Mouse (Mus musculus) liver, adult 2 months (tissue): ENCODE measurements around the gene Gm17428. TPM values are rescaled to one million over a fixed set of nuclear protein-coding genes. Genes with fewer than 3 reads are reported as not detected.
"Not testable (repeated sequence)": the region's sequence is repeated elsewhere in the genome, so short reads cannot be mapped to it uniquely, and the experiment has no call there.

ENCODE experiments used
- DNase-seq: peaks from one replicate; pipeline ENCODE4 v3.0.0-alpha.2; 2011; ENCODE audit warnings: low read depth, low spot score; ENCODE audit errors: extremely low read depth
- H3K27ac ChIP-seq: fragments of 200-500 bp; replicated peaks from 2 replicates; pipeline ENCODE4 v1.5.1; 2012; ENCODE audit warnings: low read depth, mild to moderate bottlenecking, control low read depth, inconsistent platforms, low read length; ENCODE audit not compliant: insufficient read depth
- H3K27me3 ChIP-seq: fragments of 200-500 bp; 2 replicates; pipeline ENCODE4 v1.6.1; 2012; ENCODE audit warnings: mild to moderate bottlenecking, moderate library complexity, low read length, inconsistent platforms; ENCODE audit not compliant: control insufficient read depth, insufficient read depth
- H3K36me3 ChIP-seq: fragments of 200-500 bp; 2 replicates; pipeline ENCODE4 v1.6.1; 2012; ENCODE audit warnings: low read length, inconsistent platforms; ENCODE audit not compliant: control insufficient read depth, insufficient read depth
- H3K4me1 ChIP-seq: fragments of 200-500 bp; 2 replicates; pipeline ENCODE4 v1.6.1; 2011; ENCODE audit warnings: low read length; ENCODE audit not compliant: control insufficient read depth, insufficient read depth
- H3K4me3 ChIP-seq: fragments of 200-500 bp; 2 replicates; pipeline ENCODE4 v1.5.1; 2011; ENCODE audit warnings: low read depth, mild to moderate bottlenecking, control low read depth, low read length, moderate library complexity; ENCODE audit not compliant: insufficient read depth
- H3K79me2 ChIP-seq: fragments of 200-500 bp; 2 replicates; pipeline ENCODE4 v1.6.1; 2012; ENCODE audit warnings: inconsistent platforms, mild to moderate bottlenecking, low read length, moderate library complexity; ENCODE audit not compliant: control insufficient read depth, insufficient read depth
- H3K9ac ChIP-seq: fragments of 200-500 bp; 2 replicates; pipeline ENCODE4 v1.6.1; 2012; ENCODE audit warnings: low read depth, mild to moderate bottlenecking, control low read depth, inconsistent platforms, low read length
- CTCF ChIP-seq: fragments of 200-500 bp; IDR thresholded peaks from 2 replicates; pipeline ENCODE4 v1.5.1; 2011; ENCODE audit warnings: low read depth, low read length, control low read depth
- POLR2A ChIP-seq: fragments of 200-500 bp; IDR thresholded peaks from 2 replicates; pipeline ENCODE4 v1.6.1; 2011; ENCODE audit warnings: low read length, control low read depth; ENCODE audit not compliant: insufficient read depth; ENCODE audit errors: extremely low read depth
- WGBS: fragments of 180-500 bp; shearing (Covaris S2); methylation state at CpG from one replicate; pipeline ENCODE4 v1.1.7; 2018; 5-methylcytosine and 5-hydroxymethylcytosine counted together
- polyA plus RNA-seq: library from polyadenylated mRNA; depleted of rRNA; stranded (reverse); fragments of >200 nt; gene quantifications from 2 replicates; pipeline ENCODE4 v1.2.3, GENCODE M21; 2012
- total RNA-seq: library from RNA; depleted of rRNA; stranded (reverse); fragments of >200 nt; gene quantifications from 2 replicates; pipeline ENCODE4 v1.2.3, GENCODE M21; 2014

The Gm17428 gene
- total and polyA plus RNA-seq, 2 experiments, result not detected

DNA sequence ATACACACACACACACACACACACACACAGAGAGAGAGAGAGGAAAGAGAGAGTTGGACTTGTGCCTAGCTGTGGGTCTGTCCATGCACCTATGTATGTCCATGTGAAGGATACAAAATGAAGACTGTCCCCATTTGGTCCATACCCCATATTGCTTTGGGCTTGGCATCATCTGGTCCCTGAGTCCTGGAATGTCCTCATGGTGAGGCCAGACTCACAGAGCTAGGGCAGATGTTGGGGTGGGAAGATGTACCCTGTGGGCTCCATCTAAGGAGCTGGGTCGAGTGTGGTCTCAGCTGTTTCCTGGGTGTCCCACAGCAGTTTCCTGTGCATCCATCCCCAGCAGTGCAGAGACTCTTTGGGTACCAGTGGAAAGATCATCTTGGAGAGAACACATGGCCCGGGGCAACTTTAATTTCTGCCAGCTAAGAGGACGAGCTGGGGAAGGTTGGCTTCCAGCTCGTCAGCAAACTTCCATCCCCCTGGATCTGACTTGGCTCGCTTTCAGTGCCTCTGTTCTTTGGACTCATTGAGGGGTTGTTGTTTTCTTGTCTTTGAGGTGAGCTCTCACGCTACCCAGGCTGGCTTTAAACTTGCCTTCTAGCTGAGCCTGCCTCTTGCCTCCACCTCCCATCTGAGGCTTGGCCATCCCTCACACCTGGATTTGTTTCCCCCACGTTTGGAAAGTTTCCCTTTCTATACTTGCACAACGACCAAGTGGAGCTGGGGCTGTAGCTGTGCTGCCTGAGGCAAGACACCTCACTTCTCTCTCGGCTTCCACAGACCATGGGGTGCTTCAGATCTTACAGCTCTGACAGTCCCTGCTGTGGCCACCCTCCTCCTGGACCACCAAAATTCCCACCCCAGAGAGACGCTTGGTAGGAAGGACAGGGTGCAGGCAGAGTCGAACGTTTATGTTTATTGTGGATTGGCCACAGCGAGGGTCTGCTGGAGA is 35.4 kb upstream of the Gm17428 start:
- Histone ChIP-seq H3K27ac (no peak overlapping the region), H3K27me3 (no peaks in the 10 kb centered on the region), H3K4me3 (no peak overlapping the region), H3K79me2 (no peaks in the 10 kb centered on the region), H3K4me1 (no peaks in the 10 kb centered on the region), H3K9ac (no peak overlapping the region), H3K36me3 (no peaks in the 10 kb centered on the region)
- no peak for TF ChIP-seq POLR2A
- TF ChIP-seq CTCF, result no peak
- no peak for DNase-seq
- WGBS, result 44% methylated on average over 13 of the region's 13 CpGs

DNA sequence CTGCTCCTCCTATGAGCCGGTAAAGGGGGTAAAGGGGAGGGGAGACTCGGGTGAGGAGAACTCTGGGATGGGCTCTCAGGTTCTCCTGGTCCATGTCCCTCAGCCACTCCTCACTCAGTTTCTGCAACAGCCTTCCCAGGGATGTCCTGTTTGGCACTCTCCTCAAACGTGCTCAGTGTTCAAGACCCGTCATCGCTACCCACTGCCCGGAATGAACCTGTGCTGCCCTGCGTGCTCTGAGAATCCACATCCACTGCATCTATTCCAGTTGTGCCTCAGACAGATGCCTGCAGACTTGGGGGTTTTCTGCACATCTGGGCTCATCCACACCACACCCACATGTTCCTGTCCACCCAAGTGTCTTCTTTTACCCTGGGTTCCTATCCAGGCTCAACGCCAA is 34.3 kb upstream of the Gm17428 start:
- H3K4me1 ChIP-seq, result no peaks in the 10 kb centered on the region
- WGBS, result 87% methylated on average over 8 of the region's 8 CpGs
- no peak overlapping the region for H3K4me3 ChIP-seq
- H3K27ac ChIP-seq, result no peak overlapping the region
- H3K79me2 ChIP-seq, result no peaks in the 10 kb centered on the region
- DNase-seq, result no peak
- H3K9ac ChIP-seq, result no peak overlapping the region
- no peaks in the 10 kb centered on the region for H3K27me3 ChIP-seq
- TF ChIP-seq CTCF, result no peak
- TF ChIP-seq POLR2A, result no peak
- H3K36me3 ChIP-seq, result no peaks in the 10 kb centered on the region

DNA sequence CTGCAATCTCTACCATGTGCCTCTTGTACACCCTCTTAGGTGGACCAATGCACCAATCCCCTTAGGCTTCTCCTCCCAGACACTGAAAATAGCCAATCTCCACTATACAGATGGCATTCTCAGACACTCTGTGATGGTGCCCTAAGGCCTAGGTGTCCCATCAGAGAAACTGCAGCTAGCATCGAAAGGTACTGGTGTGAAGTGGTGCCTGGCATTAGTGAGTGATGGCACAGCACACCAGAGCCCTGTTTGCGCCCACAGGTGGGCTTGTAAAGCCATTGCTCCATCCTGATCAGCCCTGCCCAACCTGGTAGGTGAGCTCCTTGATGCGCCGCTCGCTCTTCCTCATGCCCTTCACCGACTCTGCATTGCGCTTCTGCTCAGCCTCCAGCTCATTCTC is 32.8 kb upstream of the Gm17428 start:
- TF ChIP-seq CTCF (no peak), POLR2A (no peak)
- H3K27me3 ChIP-seq, result no peaks in the 10 kb centered on the region
- no peak for DNase-seq
- 92% methylated on average over 7 of the region's 7 CpGs for WGBS
- no peaks in the 10 kb centered on the region for H3K4me1 ChIP-seq
- no peak overlapping the region for H3K27ac ChIP-seq
- H3K9ac ChIP-seq, result no peak overlapping the region
- no peaks in the 10 kb centered on the region for H3K79me2 ChIP-seq
- no peaks in the 10 kb centered on the region for H3K36me3 ChIP-seq
- no peak overlapping the region for H3K4me3 ChIP-seq

DNA sequence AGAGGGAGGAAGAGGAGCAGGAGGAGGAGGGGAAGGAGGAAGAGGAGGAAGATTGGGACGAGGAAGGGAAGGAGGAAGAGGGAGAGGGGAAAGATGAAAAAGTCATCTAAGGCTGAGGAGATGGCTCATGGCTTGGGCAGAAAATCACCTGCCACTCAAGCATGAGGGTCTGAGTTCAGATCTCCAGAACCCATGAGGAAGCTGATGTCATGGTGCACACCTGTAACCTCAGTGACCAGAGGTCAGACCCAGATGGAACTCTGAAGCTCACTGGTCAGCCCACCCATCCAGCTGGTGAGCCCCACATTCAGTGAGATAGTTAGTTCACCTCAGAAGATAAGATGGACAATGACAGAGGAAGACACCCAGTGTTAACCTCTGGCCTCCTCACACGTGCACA is 31.8 kb upstream of the Gm17428 start:
- no peak overlapping the region for H3K9ac ChIP-seq
- H3K79me2 ChIP-seq, result no peaks in the 10 kb centered on the region
- no peak for TF ChIP-seq POLR2A
- TF ChIP-seq CTCF, result no peak
- no peak for DNase-seq
- no peaks in the 10 kb centered on the region for H3K4me1 ChIP-seq
- H3K4me3 ChIP-seq, result no peak overlapping the region
- H3K36me3 ChIP-seq, result no peaks in the 10 kb centered on the region
- no peaks in the 10 kb centered on the region for H3K27me3 ChIP-seq
- WGBS, result 52% methylated on average over 2 of the region's 2 CpGs
- H3K27ac ChIP-seq, result no peak overlapping the region

DNA sequence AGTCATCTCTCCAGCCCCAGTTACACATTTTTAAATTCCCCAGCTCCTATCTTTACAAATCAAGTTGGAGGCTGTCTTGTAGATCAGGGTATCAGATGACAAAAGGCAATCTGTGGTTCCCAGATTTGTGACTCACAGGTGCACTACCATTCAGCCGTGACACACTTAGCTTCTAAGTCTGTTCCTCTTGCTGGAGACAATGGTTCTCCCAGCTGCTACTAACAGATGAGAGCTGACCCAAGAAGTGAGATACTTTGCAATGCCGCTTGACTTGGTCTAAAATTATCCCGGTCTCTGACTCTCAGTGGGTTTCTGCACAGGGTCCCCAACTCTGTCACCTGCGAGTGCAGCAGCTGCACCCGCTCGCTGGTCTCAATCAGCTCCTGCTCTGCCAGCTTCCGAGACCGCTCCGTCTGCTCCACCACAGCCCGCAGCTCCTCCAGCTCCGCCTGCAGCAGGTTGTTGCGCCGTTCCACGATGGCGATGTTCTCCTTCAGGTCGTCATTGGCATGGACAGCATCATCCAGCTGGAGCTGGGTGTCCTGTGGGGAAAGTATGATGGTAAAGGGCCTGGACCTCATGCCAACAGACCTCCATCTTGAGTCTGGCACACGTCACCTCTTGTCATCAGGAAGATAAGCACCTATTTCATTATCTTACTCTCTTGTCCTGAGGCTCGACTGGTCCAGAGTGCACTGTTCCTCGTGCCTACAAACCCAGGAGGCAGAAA is 30.6 kb upstream of the Gm17428 start:
- H3K9ac ChIP-seq, result no peak overlapping the region
- H3K27ac ChIP-seq, result no peak overlapping the region
- 81% methylated on average over 19 of the region's 19 CpGs for WGBS
- no peaks in the 10 kb centered on the region for H3K36me3 ChIP-seq
- H3K27me3 ChIP-seq, result no peaks in the 10 kb centered on the region
- H3K4me1 ChIP-seq, result no peaks in the 10 kb centered on the region
- no peaks in the 10 kb centered on the region for H3K79me2 ChIP-seq
- DNase-seq, result no peak
- H3K4me3 ChIP-seq, result no peak overlapping the region
- TF ChIP-seq POLR2A (no peak), CTCF (no peak)

DNA sequence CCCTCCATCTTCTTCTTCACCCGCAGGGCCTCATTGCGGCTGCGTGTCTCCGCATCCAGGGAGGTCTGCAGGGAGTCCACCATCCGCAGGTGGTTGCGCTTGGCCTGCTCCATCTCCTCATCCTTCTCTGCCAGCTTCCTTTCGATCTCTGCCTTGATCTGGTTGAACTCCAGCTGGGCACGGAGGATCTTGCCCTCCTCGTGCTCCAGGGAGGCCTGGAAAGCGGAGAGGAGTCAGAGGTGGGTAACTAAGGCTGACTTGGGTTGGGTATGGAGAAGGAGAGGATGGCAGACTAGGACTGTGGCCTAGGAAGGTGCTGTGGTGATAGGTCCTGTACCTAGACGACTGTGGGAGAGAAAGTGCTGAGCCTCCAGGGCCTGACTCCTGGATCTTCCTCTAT is 29.7 kb upstream of the Gm17428 start:
- H3K27ac ChIP-seq, H3K27me3 ChIP-seq, H3K36me3 ChIP-seq, H3K79me2 ChIP-seq, H3K4me1 ChIP-seq, H3K9ac ChIP-seq, DNase-seq, H3K4me3 ChIP-seq: not testable (repeated sequence)
- 94% methylated on average over 11 of the region's 11 CpGs for whole genome bisulfite sequencing
